Mouse (Mus musculus): Measurements from ENCODE around the gene Sh3d21.

GRCm38 (mm10) chr4:126119051-126119450, 44.2 kb downstream of the Sh3d21 start:
- no peak for TF ChIP-seq CTCF (IDR thresholded peaks at IDR 0.05)
- no peak for TF ChIP-seq EP300 (IDR thresholded peaks at IDR 0.05)

All from lung, postnatal 0 days (tissue).